Mouse (Mus musculus) MEL (cell line): ENCODE data around the gene Nmd3.

Experiments used
- CTCF ChIP-seq, 3 experiments: IDR thresholded peaks in 2 of 3; conservative IDR thresholded peaks in 1 of 3; 2 replicates each; pipeline ENCODE4 v1.5.1; 2011 to 2012; ENCODE audit warnings: low read length in 3 of 3, low read depth in 2 of 3, mild to moderate bottlenecking in 2 of 3, improper control_type of control experiment in 1 of 3, inconsistent platforms in 1 of 3, mixed read lengths in 1 of 3, moderate library complexity in 1 of 3; ENCODE audit not compliant: control insufficient read depth in 1 of 3, insufficient read depth in 1 of 3, poor library complexity in 1 of 3, severe bottlenecking in 1 of 3
- E2F4 ChIP-seq: IDR thresholded peaks from 2 replicates; pipeline ENCODE4 v1.6.1; 2011; ENCODE audit warnings: low read depth, low read length, improper control_type of control experiment, borderline replicate concordance
- EP300 ChIP-seq, 2 experiments: IDR thresholded peaks; 2 replicates each; pipeline ENCODE4 v1.6.1; 2011; ENCODE audit warnings: improper control_type of control experiment in 2 of 2, low read length in 2 of 2, low read depth in 1 of 2, mild to moderate bottlenecking in 1 of 2
- MAZ ChIP-seq: IDR thresholded peaks from 2 replicates; pipeline ENCODE4 v1.6.1; 2012; ENCODE audit warnings: low read depth, mild to moderate bottlenecking, inconsistent platforms, low read length, improper control_type of control experiment

- TF ChIP-seq CTCF (IDR thresholded peaks at IDR 0.05 in 2 of 3, conservative IDR thresholded peaks at IDR 0.05 in 1 of 3; ENCODE audit: control insufficient read depth in 1 of 3, insufficient read depth in 1 of 3, low read depth in 2 of 3, low read length in 3 of 3, poor library complexity in 1 of 3, severe bottlenecking in 1 of 3), result no peak
- no peak for TF ChIP-seq MAZ
- no peak for TF ChIP-seq EP300 (IDR thresholded peaks at IDR 0.05; ENCODE audit: low read depth in 1 of 2, low read length in 2 of 2)
- no peak for TF ChIP-seq E2F4
Observed at GRCm38 (mm10) chr3:69717476-69717875, 4.3 kb upstream of the Nmd3 start.
